Mouse (Mus musculus) liver, adult 10 weeks (tissue): ENCODE results near the gene Gse1. TPM values are rescaled to one million over a fixed set of nuclear protein-coding genes. Genes with fewer than 3 reads are reported as not detected.

Experiments used
- polyA plus RNA-seq: library from polyadenylated mRNA; stranded (reverse); fragments of 350-450 nt; fragmentation: Illumina TruSeq; extraction: RNeasy Lipid Tissue Mini Kit (QIAGEN cat#74804); gene quantifications from one replicate; pipeline ENCODE4 v1.2.3, GENCODE M21; 2014; ENCODE audit warnings: low read depth, low replicate concordance

The Gse1 gene
- 0.72 TPM for polyA plus RNA-seq

DNA sequence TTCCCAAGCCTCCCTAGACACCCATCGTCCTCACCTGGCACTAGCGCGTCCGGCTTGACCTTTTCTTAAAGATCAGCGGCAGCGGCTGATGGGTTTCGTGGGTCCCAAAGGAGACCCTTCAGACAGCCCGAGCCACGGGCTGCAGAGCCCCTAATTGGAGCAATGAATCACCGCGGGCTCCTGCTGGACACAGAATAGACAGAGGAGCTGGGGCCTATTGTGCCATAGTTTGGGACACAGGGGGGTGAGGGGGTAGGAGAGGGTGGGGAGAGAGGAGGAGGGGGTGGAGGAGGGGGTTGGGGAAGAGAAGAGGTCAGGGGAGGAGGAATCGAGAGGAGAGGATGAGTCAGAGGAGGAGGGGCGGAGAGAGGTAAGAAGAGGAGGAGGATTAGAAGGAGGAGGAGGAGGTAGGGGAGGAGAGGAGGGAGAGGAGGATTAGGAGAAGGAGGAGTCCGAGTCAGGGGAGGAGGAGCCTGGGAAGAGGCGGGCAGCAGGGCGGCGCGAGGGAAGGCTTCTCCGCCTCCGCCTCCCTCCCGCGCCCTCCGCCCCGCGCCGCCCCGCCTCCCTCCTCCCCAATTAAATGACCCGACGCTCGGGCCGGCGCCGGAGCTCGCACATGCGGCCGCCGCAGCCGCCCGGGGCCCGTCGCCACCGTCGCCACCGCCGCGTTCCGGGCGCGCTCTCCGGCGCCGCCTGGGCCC, at the start of gene Gse1:
TSS of gene Gse1 (plus strand) at position 566 of the 701 bp plus-strand sequence.

DNA sequence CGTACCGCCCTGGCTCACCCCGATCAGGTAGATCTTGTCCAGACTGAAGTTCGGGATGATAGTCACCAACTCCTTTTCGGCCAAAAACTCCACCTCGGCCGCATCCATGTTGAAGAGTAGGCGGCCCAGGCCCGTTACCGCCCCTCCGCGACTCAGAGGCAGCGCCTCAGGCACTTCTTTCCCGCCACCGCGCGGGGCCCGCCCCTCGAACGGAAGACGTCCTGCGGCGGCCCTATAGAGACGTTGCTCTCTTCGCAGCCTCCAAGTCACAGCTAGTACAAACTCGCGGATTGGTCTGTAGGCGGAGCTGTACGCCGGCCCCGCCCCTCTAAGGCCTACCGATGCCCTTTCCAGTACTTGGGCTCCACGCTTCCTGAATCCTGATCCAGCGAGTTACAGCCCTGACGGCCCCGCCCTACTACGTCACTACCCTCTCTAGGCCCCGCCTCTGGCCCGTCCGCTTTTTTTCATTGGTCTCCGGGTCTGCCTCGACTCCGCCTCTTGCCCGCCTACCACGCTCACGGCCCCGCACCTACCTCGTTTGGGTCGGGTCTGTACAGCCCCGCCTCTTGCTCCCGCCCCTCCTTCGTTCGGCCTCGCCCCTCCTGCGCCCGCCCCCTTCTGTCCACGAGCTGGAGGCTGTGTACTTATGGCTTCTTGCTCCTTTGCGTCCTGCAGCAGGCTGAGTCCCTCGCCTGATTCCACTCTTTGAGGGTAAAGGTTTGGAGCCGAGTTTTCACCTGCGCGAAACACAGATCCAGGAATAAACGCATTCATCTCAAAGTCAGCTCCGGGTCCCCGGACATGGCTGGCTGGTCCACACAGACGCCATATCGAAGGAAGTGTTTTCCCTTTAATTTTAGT, 360.9 kb downstream of the Gse1 start, which contains the start of gene Gins2:
TSS of gene Gins2 (minus strand) at position 397 of the 864 bp plus-strand sequence.

Other genes starting within 250 kb of the Gse1 start
- gene Crispld2, start 236.0 kb upstream of the Gse1 start, polyA plus RNA-seq = 0.13 TPM
- 1.5 TPM for gene Zdhhc7, start 127.0 kb upstream of the Gse1 start, polyA plus RNA-seq
- 1.6 TPM for gene 6430548M08Rik, start 114.3 kb upstream of the Gse1 start, polyA plus RNA-seq
- gene Fam92b, start 51.0 kb upstream of the Gse1 start, polyA plus RNA-seq = not detected